Mouse (Mus musculus) midbrain, embryonic 10.5 days (tissue): ENCODE measurements around the gene Atp6v1fnb. TPM values are rescaled to one million over a fixed set of nuclear protein-coding genes. Genes with fewer than 3 reads are reported as not detected.
A peak's percentile ranks its signal among the peaks of the same experiment; 100 is the strongest.

Experiments
- DNase-seq: peaks from one replicate; pipeline ENCODE4 v3.0.0-alpha.2; 2017; ENCODE audit warnings: low spot score
- H3K27ac ChIP-seq: fragments of 300-500 bp; sonication (generic); replicated peaks from 2 replicates; pipeline ENCODE4 v1.5.1; 2016; ENCODE audit warnings: mild to moderate bottlenecking
- H3K27me3 ChIP-seq: fragments of 300-500 bp; sonication (generic); 2 replicates; pipeline ENCODE4 v1.6.1; 2016; ENCODE audit warnings: low read depth, mild to moderate bottlenecking; ENCODE audit not compliant: poor library complexity, severe bottlenecking
- H3K36me3 ChIP-seq: fragments of 300-500 bp; sonication (generic); 2 replicates; pipeline ENCODE4 v1.6.1; 2016; ENCODE audit warnings: mild to moderate bottlenecking, moderate library complexity
- H3K4me1 ChIP-seq: fragments of 300-500 bp; sonication (generic); 2 replicates; pipeline ENCODE4 v1.6.1; 2016
- H3K4me3 ChIP-seq: fragments of 300-500 bp; sonication (generic); 2 replicates; pipeline ENCODE4 v1.5.1; 2016; ENCODE audit warnings: mild to moderate bottlenecking, moderate library complexity
- H3K9me3 ChIP-seq: fragments of 300-500 bp; sonication (generic); replicated peaks from 2 replicates; pipeline ENCODE4 v1.6.1; 2016; ENCODE audit warnings: mild to moderate bottlenecking
- WGBS: fragments of 180-500 bp; shearing (Covaris S2); methylation state at CpG from one replicate; pipeline ENCODE4 v1.1.7; 2016; 5-methylcytosine and 5-hydroxymethylcytosine counted together
- polyA plus RNA-seq: library from polyadenylated mRNA; unstranded; fragments of >200 nt; fragmentation: Nextera tagmentation; extraction: Ambion mirVana; gene quantifications from 2 replicates; pipeline ENCODE4 v1.2.1, GENCODE M21; 2016

Atp6v1fnb gene
- polyA plus RNA-seq, 1 experiment from 2014 or later, result not detected

- DNase-seq, result peak; percentile 84
- WGBS, result 2% methylated on average over 33 of the region's 33 CpGs
- Histone ChIP-seq H3K9me3 (no peaks in the 10 kb centered on the region), H3K36me3 (peaks cover 23% of the 10 kb centered on the region), H3K27me3 (peaks cover 39% of the 10 kb centered on the region), H3K4me3 (peak overlapping the region; percentile 65), H3K27ac (peak overlapping the region; percentile 76), H3K4me1 (peaks cover 18% of the 10 kb centered on the region)
Observed at GRCm38 (mm10) chr6:29473941-29474691, 2.9 kb downstream of the Atp6v1fnb start.

- peaks cover 21% of the 10 kb centered on the region for H3K36me3 ChIP-seq
- H3K4me3 ChIP-seq, result 0 out of 2 replicates have a peak overlapping the region, but pooled peaks have one; percentile 65
- H3K27me3 ChIP-seq, result peaks cover 39% of the 10 kb centered on the region
- DNase-seq, result no peak
- no peaks in the 10 kb centered on the region for H3K9me3 ChIP-seq
- peaks cover 18% of the 10 kb centered on the region for H3K4me1 ChIP-seq
- WGBS, result 48% methylated on average over 2 of the region's 2 CpGs
- H3K27ac ChIP-seq, result no peak overlapping the region
Observed at GRCm38 (mm10) chr6:29474736-29475135, 3.5 kb downstream of the Atp6v1fnb start.

GRCm38 (mm10) chr6:29482691-29483090, 11.5 kb downstream of the Atp6v1fnb start:
- DNase-seq, result no peak
- no peaks in the 10 kb centered on the region for H3K9me3 ChIP-seq
- peaks cover 13% of the 10 kb centered on the region for H3K4me1 ChIP-seq
- no peak overlapping the region for H3K4me3 ChIP-seq
- no peak overlapping the region for H3K27ac ChIP-seq
- peaks cover 47% of the 10 kb centered on the region for H3K27me3 ChIP-seq
- H3K36me3 ChIP-seq, result no peaks in the 10 kb centered on the region
- 96% methylated on average over 13 of the region's 13 CpGs for WGBS

- DNase-seq, result peak; percentile 91
- Histone ChIP-seq H3K9me3 (no peaks in the 10 kb centered on the region), H3K27me3 (peaks cover 41% of the 10 kb centered on the region), H3K4me1 (peaks cover 13% of the 10 kb centered on the region), H3K4me3 (peak overlapping the region; percentile 56), H3K27ac (no peak overlapping the region; the same call in 1 of the 2 replicates), H3K36me3 (no peaks in the 10 kb centered on the region)
- WGBS, result 7% methylated on average over 26 of the region's 26 CpGs
Observed at GRCm38 (mm10) chr6:29484716-29485559, 13.7 kb downstream of the Atp6v1fnb start.

GRCm38 (mm10) chr6:29485951-29486350, 14.7 kb downstream of the Atp6v1fnb start:
- DNase-seq, result no peak
- Histone ChIP-seq H3K4me1 (peaks cover 13% of the 10 kb centered on the region), H3K9me3 (no peaks in the 10 kb centered on the region), H3K27ac (no peak overlapping the region), H3K27me3 (peaks cover 50% of the 10 kb centered on the region), H3K4me3 (no peak overlapping the region), H3K36me3 (no peaks in the 10 kb centered on the region)
- WGBS, result 48% methylated on average over 2 of the region's 2 CpGs

GRCm38 (mm10) chr6:29494101-29494500, 22.9 kb downstream of the Atp6v1fnb start:
- Histone ChIP-seq H3K9me3 (no peaks in the 10 kb centered on the region), H3K4me3 (no peak overlapping the region), H3K4me1 (peaks cover 17% of the 10 kb centered on the region), H3K36me3 (no peaks in the 10 kb centered on the region), H3K27me3 (peaks cover 91% of the 10 kb centered on the region), H3K27ac (no peak overlapping the region)
- no peak for DNase-seq
- 83% methylated on average over 4 of the region's 4 CpGs for WGBS

- WGBS, result 10% methylated on average over 25 of the region's 25 CpGs
- no peak for DNase-seq
- H3K27ac ChIP-seq, result no peak overlapping the region
- peak overlapping the region; percentile 29 for H3K4me3 ChIP-seq
- peaks cover 17% of the 10 kb centered on the region for H3K4me1 ChIP-seq
- peaks cover 78% of the 10 kb centered on the region for H3K27me3 ChIP-seq
- H3K36me3 ChIP-seq, result no peaks in the 10 kb centered on the region
- H3K9me3 ChIP-seq, result no peaks in the 10 kb centered on the region
Observed at GRCm38 (mm10) chr6:29496270-29496669, 25.0 kb downstream of the Atp6v1fnb start.

GRCm38 (mm10) chr6:29497791-29498190, 26.6 kb downstream of the Atp6v1fnb start:
- H3K4me1 ChIP-seq, result peaks cover 17% of the 10 kb centered on the region
- no peak overlapping the region for H3K4me3 ChIP-seq
- no peak for DNase-seq
- no peaks in the 10 kb centered on the region for H3K9me3 ChIP-seq
- peaks cover 63% of the 10 kb centered on the region for H3K27me3 ChIP-seq
- H3K27ac ChIP-seq, result no peak overlapping the region
- H3K36me3 ChIP-seq, result no peaks in the 10 kb centered on the region
- 40% methylated on average over 2 of the region's 2 CpGs for WGBS

GRCm38 (mm10) chr6:29500177-29500576, 28.9 kb downstream of the Atp6v1fnb start:
- Histone ChIP-seq H3K36me3 (no peaks in the 10 kb centered on the region), H3K4me3 (no peak overlapping the region), H3K27ac (no peak overlapping the region), H3K4me1 (peaks cover 17% of the 10 kb centered on the region), H3K9me3 (no peaks in the 10 kb centered on the region), H3K27me3 (peaks cover 50% of the 10 kb centered on the region)
- 91% methylated on average over 7 of the region's 7 CpGs for WGBS
- DNase-seq, result no peak

- H3K4me1 ChIP-seq, result peaks cover 16% of the 10 kb centered on the region
- peaks cover 50% of the 10 kb centered on the region for H3K27me3 ChIP-seq
- H3K27ac ChIP-seq, result no peak overlapping the region
- H3K9me3 ChIP-seq, result no peaks in the 10 kb centered on the region
- WGBS, result 85% methylated on average over 6 of the region's 6 CpGs
- H3K4me3 ChIP-seq, result no peak overlapping the region
- no peaks in the 10 kb centered on the region for H3K36me3 ChIP-seq
- no peak for DNase-seq
Observed at GRCm38 (mm10) chr6:29500810-29501209, 29.6 kb downstream of the Atp6v1fnb start.

GRCm38 (mm10) chr6:29501599-29501998, 30.4 kb downstream of the Atp6v1fnb start:
- no peak for DNase-seq
- H3K4me1 ChIP-seq, result peaks cover 14% of the 10 kb centered on the region
- H3K4me3 ChIP-seq, result no peak overlapping the region
- no peak overlapping the region for H3K27ac ChIP-seq
- peaks cover 50% of the 10 kb centered on the region for H3K27me3 ChIP-seq
- H3K9me3 ChIP-seq, result no peaks in the 10 kb centered on the region
- no peaks in the 10 kb centered on the region for H3K36me3 ChIP-seq
- WGBS, result 82% methylated on average over 1 of the region's 1 CpGs

- peaks cover 28% of the 10 kb centered on the region for H3K4me1 ChIP-seq
- WGBS, result 87% methylated on average over 5 of the region's 5 CpGs
- H3K27me3 ChIP-seq, result peaks cover 62% of the 10 kb centered on the region
- no peak overlapping the region for H3K27ac ChIP-seq
- no peaks in the 10 kb centered on the region for H3K36me3 ChIP-seq
- no peak overlapping the region for H3K4me3 ChIP-seq
- no peaks in the 10 kb centered on the region for H3K9me3 ChIP-seq
- DNase-seq, result no peak
Observed at GRCm38 (mm10) chr6:29505493-29505892, 34.3 kb downstream of the Atp6v1fnb start.

- Histone ChIP-seq H3K4me3 (peak overlapping the region; percentile 58), H3K4me1 (peaks cover 28% of the 10 kb centered on the region), H3K27me3 (peaks cover 73% of the 10 kb centered on the region), H3K27ac (peak overlapping the region; percentile 78), H3K36me3 (no peaks in the 10 kb centered on the region), H3K9me3 (no peaks in the 10 kb centered on the region)
- no peak for DNase-seq
- 25% methylated on average over 8 of the region's 8 CpGs for WGBS
Observed at GRCm38 (mm10) chr6:29506834-29507233, 35.6 kb downstream of the Atp6v1fnb start.
